Mouse (Mus musculus): ENCODE data around the gene Pdzrn3. TPM values are rescaled to one million over a fixed set of nuclear protein-coding genes. Genes with fewer than 3 reads are reported as not detected.

Pdzrn3 gene
- polyA plus RNA-seq, 1 experiment from 2014 or later: 20.2 TPM

- 9% methylated on average over 4 of the region's 4 CpGs for WGBS
- peak; percentile 46 for ATAC-seq (replicated peaks)
- Histone ChIP-seq H3K36me3 (replicated peaks) (no peaks in the 10 kb centered on the region), H3K4me2 (no peak overlapping the region), H3K4me1 (peaks cover 5% of the 10 kb centered on the region), H3K9ac (no peak overlapping the region), H3K4me3 (no peak overlapping the region), H3K27me3 (replicated peaks) (0 out of 2 replicates have a peak, but pooled peaks cover 9% of the 10 kb centered on the region), H3K27ac (no peak overlapping the region), H3K9me3 (no peaks in the 10 kb centered on the region)
These were observed 114.2 kb downstream of the Pdzrn3 start for GRCm38 (mm10) chr6:101263544-101263943.

DNA sequence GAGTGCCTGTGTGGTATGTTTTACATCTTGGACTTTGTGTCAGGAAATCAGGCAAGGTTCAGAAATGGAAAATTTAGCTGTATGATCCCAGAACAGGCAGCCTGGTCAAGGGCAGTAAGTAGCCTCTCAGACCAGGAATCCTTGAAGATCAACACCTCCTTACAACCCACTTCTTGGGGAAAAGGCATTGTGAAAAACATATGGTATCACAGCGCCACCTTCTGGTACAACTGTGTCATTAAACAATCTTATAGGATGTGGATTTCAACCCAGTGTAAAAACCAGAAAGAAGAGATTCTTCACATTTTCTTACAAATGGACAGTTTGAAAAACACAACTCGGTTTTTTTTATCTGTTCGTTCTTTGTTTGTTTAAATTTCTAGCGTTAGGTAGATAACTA is 116.2 kb downstream of the Pdzrn3 start:
- peaks cover 5% of the 10 kb centered on the region for H3K4me1 ChIP-seq
- 4% methylated on average over 4 of the region's 4 CpGs for WGBS
- H3K4me3 ChIP-seq: no peak overlapping the region
- ATAC-seq (replicated peaks): no peak; the same call in 1 of the 2 replicates
- H3K9me3 ChIP-seq: no peaks in the 10 kb centered on the region
- H3K9ac ChIP-seq: no peak overlapping the region
- no peak overlapping the region for H3K4me2 ChIP-seq
- 0 out of 2 replicates have a peak, but pooled peaks cover 9% of the 10 kb centered on the region for H3K27me3 ChIP-seq (replicated peaks)
- no peaks in the 10 kb centered on the region for H3K36me3 ChIP-seq (replicated peaks)
- H3K27ac ChIP-seq: no peak overlapping the region

- no peak for ATAC-seq (replicated peaks)
- Histone ChIP-seq H3K9me3 (no peaks in the 10 kb centered on the region), H3K4me3 (no peak overlapping the region), H3K4me1 (peaks cover 5% of the 10 kb centered on the region), H3K27ac (no peak overlapping the region), H3K9ac (no peak overlapping the region), H3K36me3 (replicated peaks) (no peaks in the 10 kb centered on the region), H3K4me2 (no peak overlapping the region), H3K27me3 (replicated peaks) (no peaks in the 10 kb centered on the region)
- 75% methylated on average over 5 of the region's 5 CpGs for WGBS
These were observed 118.3 kb downstream of the Pdzrn3 start for GRCm38 (mm10) chr6:101259411-101259810.

- no peak overlapping the region for H3K27ac ChIP-seq
- H3K36me3 ChIP-seq (replicated peaks): no peaks in the 10 kb centered on the region
- no peak overlapping the region for H3K4me3 ChIP-seq
- H3K4me2 ChIP-seq: no peak overlapping the region
- H3K9me3 ChIP-seq: no peaks in the 10 kb centered on the region
- 94% methylated on average over 6 of the region's 6 CpGs for WGBS
- peaks cover 6% of the 10 kb centered on the region; the same call in 1 of the 2 replicates for H3K4me1 ChIP-seq
- H3K27me3 ChIP-seq (replicated peaks): peaks cover 4% of the 10 kb centered on the region
- no peak for ATAC-seq (replicated peaks)
- no peak overlapping the region for H3K9ac ChIP-seq
These were observed 120.3 kb downstream of the Pdzrn3 start for GRCm38 (mm10) chr6:101257418-101257817.

DNA sequence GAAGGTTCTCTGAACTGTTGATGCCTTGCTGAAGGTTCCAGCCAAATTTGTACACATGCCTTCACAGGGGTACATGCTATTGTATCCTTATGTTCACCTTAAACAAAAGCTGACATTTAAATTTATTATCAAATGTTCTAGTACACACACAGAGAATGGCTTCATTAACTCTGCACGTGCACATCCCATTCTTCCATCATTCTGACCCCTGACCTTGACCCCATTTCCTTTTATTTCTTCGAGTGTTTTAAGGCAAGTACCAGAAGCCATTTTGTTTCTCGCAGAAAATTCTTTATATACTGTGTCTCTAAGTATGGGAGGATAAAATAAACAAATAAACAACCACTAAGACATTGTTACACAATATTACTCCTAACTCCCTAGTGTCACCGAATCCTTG is 123.0 kb downstream of the Pdzrn3 start:
- H3K36me3 ChIP-seq (replicated peaks): no peaks in the 10 kb centered on the region
- H3K27ac ChIP-seq: no peak overlapping the region
- H3K4me2 ChIP-seq: no peak overlapping the region
- no peaks in the 10 kb centered on the region for H3K9me3 ChIP-seq
- no peak for ATAC-seq (replicated peaks)
- 56% methylated on average over 4 of the region's 4 CpGs for WGBS
- H3K4me3 ChIP-seq: no peak overlapping the region
- H3K9ac ChIP-seq: no peak overlapping the region
- H3K4me1 ChIP-seq: peaks cover 14% of the 10 kb centered on the region
- H3K27me3 ChIP-seq (replicated peaks): peaks cover 4% of the 10 kb centered on the region

DNA sequence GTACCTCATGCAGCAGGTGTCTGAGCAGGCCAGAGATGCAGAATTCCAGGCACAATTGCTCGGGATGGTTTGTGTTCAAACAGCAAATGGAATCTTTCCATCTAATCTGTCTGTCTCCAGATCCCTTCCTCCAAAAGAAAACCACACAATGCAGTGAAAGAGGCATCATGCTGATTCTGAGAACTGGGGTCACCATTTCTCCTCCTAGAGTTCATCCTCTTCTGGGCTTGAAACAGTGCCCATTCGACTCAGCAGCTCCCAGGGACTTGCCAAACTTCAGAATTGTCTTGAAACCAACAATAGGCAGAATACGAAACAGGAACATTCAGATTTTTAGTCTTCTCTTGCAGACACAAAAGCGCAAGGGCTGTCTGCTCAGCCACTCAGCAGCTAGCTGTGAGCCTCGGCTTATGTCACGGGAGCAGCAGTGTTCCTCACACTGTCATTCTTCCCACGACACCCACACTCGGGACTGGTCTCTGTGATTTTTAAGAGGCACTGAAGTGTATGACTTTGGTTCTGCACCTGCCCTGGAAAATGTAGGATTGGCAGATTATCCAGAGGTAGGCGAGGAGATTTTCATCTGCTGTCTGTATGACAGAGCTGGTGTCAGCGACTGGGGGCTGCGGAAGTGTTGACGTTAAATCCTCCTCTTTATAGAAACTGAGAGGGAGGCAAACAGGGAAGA is 125.6 kb downstream of the Pdzrn3 start:
- no peak for ATAC-seq (replicated peaks)
- H3K9me3 ChIP-seq: no peaks in the 10 kb centered on the region
- no peak overlapping the region for H3K9ac ChIP-seq
- no peak overlapping the region for H3K4me3 ChIP-seq
- 18% methylated on average over 12 of the region's 12 CpGs for WGBS
- peaks cover 4% of the 10 kb centered on the region for H3K27me3 ChIP-seq (replicated peaks)
- peaks cover 14% of the 10 kb centered on the region for H3K4me1 ChIP-seq
- no peaks in the 10 kb centered on the region for H3K36me3 ChIP-seq (replicated peaks)
- no peak overlapping the region for H3K27ac ChIP-seq
- no peak overlapping the region for H3K4me2 ChIP-seq

GRCm38 (mm10) chr6:101251160-101251559 is 126.5 kb downstream of the Pdzrn3 start:
- no peak overlapping the region for H3K4me2 ChIP-seq
- no peak overlapping the region for H3K4me3 ChIP-seq
- 41% methylated on average over 5 of the region's 5 CpGs for WGBS
- no peaks in the 10 kb centered on the region for H3K9me3 ChIP-seq
- no peak overlapping the region for H3K9ac ChIP-seq
- 0 out of 2 replicates have a peak, but pooled peaks have one; percentile 22 for ATAC-seq (replicated peaks)
- peaks cover 14% of the 10 kb centered on the region for H3K4me1 ChIP-seq
- H3K27ac ChIP-seq: peak overlapping the region; percentile 0; the same call in 1 of the 2 replicates
- no peaks in the 10 kb centered on the region for H3K36me3 ChIP-seq (replicated peaks)
- peaks cover 4% of the 10 kb centered on the region for H3K27me3 ChIP-seq (replicated peaks)

DNA sequence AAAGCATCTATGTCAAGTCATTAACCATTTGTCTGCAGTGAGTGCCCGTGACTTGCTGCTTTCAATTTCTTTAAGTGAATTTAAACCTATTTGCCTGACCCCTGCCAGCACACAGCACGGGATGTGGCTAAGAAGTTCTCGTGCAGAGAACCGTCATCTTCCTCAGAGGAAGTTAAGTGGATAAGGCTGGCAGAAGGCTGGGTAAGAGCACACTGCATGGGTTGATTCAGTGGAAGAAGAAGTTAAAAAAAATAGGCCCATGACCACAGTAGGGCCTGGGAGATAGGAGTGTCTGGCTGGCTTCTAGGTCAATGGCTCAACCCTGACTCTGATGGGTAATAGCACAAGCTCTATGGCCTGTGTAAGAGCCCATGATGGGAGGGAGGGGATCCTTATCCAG is 131.6 kb downstream of the Pdzrn3 start:
- H3K27ac ChIP-seq: no peak overlapping the region
- ATAC-seq (replicated peaks): no peak
- H3K4me3 ChIP-seq: no peak overlapping the region
- H3K4me2 ChIP-seq: no peak overlapping the region
- H3K9me3 ChIP-seq: no peaks in the 10 kb centered on the region
- WGBS: 81% methylated on average over 4 of the region's 4 CpGs
- no peak overlapping the region for H3K9ac ChIP-seq
- H3K36me3 ChIP-seq (replicated peaks): no peaks in the 10 kb centered on the region
- no peaks in the 10 kb centered on the region for H3K4me1 ChIP-seq
- no peaks in the 10 kb centered on the region for H3K27me3 ChIP-seq (replicated peaks)

DNA sequence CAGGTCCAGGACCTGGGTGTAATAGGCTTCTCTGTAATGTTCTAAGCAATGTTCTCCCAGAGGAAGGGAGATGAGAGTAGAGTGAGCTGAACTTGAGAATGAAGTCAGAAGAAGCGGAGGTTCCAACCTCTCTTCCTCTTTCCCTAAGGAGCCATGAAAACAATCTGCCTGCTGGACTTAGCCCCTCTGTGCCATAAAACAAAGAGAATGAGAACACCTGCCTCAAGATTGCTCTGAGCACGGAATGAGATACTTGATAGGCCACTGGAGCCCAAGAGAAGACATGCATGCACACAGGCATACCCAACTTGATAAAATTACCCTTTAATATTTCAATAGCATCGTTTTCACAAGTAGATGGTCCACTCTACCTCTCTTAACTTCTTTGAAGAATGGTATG is 133.3 kb downstream of the Pdzrn3 start:
- Histone ChIP-seq H3K9ac (no peak overlapping the region), H3K27ac (no peak overlapping the region), H3K36me3 (replicated peaks) (no peaks in the 10 kb centered on the region), H3K4me1 (no peaks in the 10 kb centered on the region), H3K9me3 (no peaks in the 10 kb centered on the region), H3K4me3 (no peak overlapping the region), H3K4me2 (no peak overlapping the region), H3K27me3 (replicated peaks) (no peaks in the 10 kb centered on the region)
- no peak for ATAC-seq (replicated peaks)
- WGBS: 88% methylated on average over 3 of the region's 3 CpGs

DNA sequence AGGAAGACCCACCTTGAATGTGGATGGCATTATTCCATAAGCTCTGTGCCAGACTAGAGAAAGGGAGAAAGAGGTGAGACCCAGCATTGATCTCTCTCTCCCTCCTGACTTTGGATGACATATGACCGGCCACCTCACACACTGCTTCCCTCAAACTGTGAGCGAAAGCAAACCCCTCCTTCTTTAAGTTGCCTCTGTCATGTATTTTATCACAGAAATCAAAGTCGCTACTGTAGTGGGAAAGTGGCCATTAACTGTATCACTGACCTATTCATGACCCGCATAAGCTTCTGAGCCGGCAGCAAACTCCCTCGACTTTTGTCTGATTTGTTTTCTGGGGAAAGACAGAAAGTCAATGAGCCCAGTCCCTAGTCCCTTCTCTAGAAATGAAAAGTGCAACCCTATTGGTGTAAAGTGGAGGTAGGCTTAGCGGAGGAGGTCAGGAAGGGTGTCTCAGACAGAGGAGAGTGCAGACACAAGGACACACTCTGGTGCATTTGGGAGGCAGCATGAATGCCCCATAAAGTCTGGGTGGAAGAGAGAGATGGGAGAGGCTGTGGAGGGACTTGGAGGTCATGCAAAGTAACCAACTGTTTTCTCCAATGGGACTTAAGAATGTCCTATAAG is 134.4 kb downstream of the Pdzrn3 start:
- Histone ChIP-seq H3K4me1 (no peaks in the 10 kb centered on the region), H3K9ac (no peak overlapping the region), H3K9me3 (no peaks in the 10 kb centered on the region), H3K4me3 (no peak overlapping the region), H3K27ac (no peak overlapping the region), H3K4me2 (no peak overlapping the region), H3K36me3 (replicated peaks) (no peaks in the 10 kb centered on the region), H3K27me3 (replicated peaks) (no peaks in the 10 kb centered on the region)
- 89% methylated on average over 7 of the region's 7 CpGs for WGBS
- no peak for ATAC-seq (replicated peaks)

DNA sequence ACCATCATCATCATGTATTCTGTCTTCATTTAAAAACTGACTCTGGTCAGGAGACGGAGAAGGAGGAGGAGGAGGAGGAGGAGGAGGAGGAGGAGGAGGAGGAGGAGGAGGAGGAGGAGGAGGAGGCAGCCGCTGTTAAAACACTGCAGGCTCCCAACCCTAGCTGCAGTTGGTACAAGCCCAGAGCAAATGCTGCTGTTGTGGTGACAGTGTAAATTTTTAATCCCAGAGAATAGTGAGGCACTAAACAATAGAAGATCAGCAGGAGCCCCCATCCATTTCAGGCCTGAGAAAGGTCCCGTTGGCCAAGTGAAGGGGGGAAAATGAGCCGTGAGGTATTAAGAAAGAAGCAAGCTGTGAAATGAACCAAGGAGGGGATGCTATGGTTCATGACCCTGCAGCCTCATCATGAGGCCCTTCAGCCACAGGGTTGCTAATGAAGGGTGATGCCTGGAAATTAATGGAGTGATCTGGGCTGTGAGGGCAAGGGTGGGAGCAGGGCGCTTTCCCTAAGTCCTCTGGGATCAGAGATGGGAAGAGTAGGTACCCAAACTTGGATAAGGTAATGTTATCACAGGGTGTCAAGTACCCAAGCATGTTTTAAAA is 141.0 kb downstream of the Pdzrn3 start:
- no peak overlapping the region for H3K27ac ChIP-seq
- H3K4me2 ChIP-seq: no peak overlapping the region
- H3K9me3 ChIP-seq: no peaks in the 10 kb centered on the region
- H3K4me1 ChIP-seq: peaks cover 27% of the 10 kb centered on the region
- no peak for ATAC-seq (replicated peaks)
- no peaks in the 10 kb centered on the region for H3K27me3 ChIP-seq (replicated peaks)
- H3K9ac ChIP-seq: no peak overlapping the region
- 17% methylated on average over 5 of the region's 5 CpGs for WGBS
- H3K4me3 ChIP-seq: no peak overlapping the region
- H3K36me3 ChIP-seq (replicated peaks): no peaks in the 10 kb centered on the region

DNA sequence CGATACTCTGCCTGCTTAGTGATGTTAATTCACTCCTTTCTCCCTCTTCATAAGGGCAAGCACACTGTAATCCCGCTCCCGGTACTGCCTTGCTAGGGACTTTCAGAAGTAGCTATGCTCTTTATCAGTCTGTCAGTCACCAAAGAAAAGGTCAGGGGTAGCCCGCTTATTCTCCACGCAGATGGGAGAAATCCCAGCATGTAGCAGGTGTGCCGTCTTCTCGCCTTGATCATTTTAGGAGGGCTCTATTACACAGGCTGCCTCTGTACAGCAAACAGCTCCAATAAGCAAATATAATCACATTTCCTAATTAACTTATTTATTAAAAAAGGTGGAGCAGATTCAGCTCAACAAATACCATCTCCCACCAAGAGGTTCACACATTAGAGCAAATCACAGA is 141.5 kb downstream of the Pdzrn3 start:
- no peak overlapping the region for H3K4me3 ChIP-seq
- H3K4me2 ChIP-seq: no peak overlapping the region
- no peaks in the 10 kb centered on the region for H3K36me3 ChIP-seq (replicated peaks)
- H3K4me1 ChIP-seq: peaks cover 27% of the 10 kb centered on the region
- no peak overlapping the region for H3K27ac ChIP-seq
- no peaks in the 10 kb centered on the region for H3K9me3 ChIP-seq
- 19% methylated on average over 7 of the region's 7 CpGs for WGBS
- H3K9ac ChIP-seq: no peak overlapping the region
- H3K27me3 ChIP-seq (replicated peaks): no peaks in the 10 kb centered on the region
- peak; percentile 67 for ATAC-seq (replicated peaks)
